Mouse (Mus musculus) myocyte (in vitro differentiated cells): ENCODE results near the gene Ranbp2.

Experiments used
- E2F4 ChIP-seq: IDR thresholded peaks from one replicate; pipeline ENCODE4 v1.6.1; 2011; ENCODE audit warnings: mild to moderate bottlenecking, control low read depth, moderate library complexity; ENCODE audit not compliant: insufficient read depth
- MAX ChIP-seq: IDR thresholded peaks from one replicate; pipeline ENCODE4 v1.6.1; 2011; ENCODE audit warnings: low read depth, mild to moderate bottlenecking, control low read depth
- MYOG ChIP-seq, 3 experiments: IDR thresholded peaks; one replicate each; pipeline ENCODE4 v1.6.1; 2011; ENCODE audit warnings: control low read depth in 2 of 3, low read depth in 2 of 3, mild to moderate bottlenecking in 2 of 3; ENCODE audit not compliant: insufficient read length in 2 of 3, control insufficient read depth in 1 of 3, insufficient read depth in 1 of 3
- POLR2A ChIP-seq: IDR thresholded peaks from one replicate; pipeline ENCODE4 v1.6.1; 2011; ENCODE audit warnings: low read depth, mild to moderate bottlenecking, control low read depth, moderate library complexity; ENCODE audit not compliant: insufficient read length
- POLR2AphosphoS2 ChIP-seq: IDR thresholded peaks from one replicate; pipeline ENCODE4 v1.6.1; 2011; ENCODE audit warnings: low read depth, control low read depth; ENCODE audit not compliant: insufficient read length
- TCF12 ChIP-seq: IDR thresholded peaks from one replicate; pipeline ENCODE4 v1.6.1; 2011; ENCODE audit warnings: mild to moderate bottlenecking, control low read depth; ENCODE audit not compliant: poor library complexity, insufficient read depth, severe bottlenecking

- TF ChIP-seq MYOG (IDR thresholded peaks at IDR 0.05; ENCODE audit: control insufficient read depth in 1 of 3, insufficient read depth in 1 of 3, insufficient read length in 2 of 3, low read depth in 2 of 3) (no peak), POLR2AphosphoS2 (no peak), TCF12 (no peak), E2F4 (no peak), POLR2A (no peak), MAX (no peak)
These were observed 93.9 kb downstream of the Ranbp2 start for GRCm38 (mm10) chr10:58540613-58541012.
